Mouse (Mus musculus): ENCODE measurements around the gene Adss. TPM values are rescaled to one million over a fixed set of nuclear protein-coding genes. Genes with fewer than 3 reads are reported as not detected.

Gene Adss
- polyA plus RNA-seq, 1 experiment from 2014 or later = 57.5 TPM

- H3K4me2 ChIP-seq (ENCODE audit: low read depth, low read length, severe bottlenecking) = no peak overlapping the region
- no peak overlapping the region for H3K27ac ChIP-seq (ENCODE audit: low read depth, low read length)
- H3K9me3 ChIP-seq (ENCODE audit: control insufficient read depth, low read length) = no peaks in the 10 kb centered on the region
- ATAC-seq (replicated peaks; ENCODE audit: low FRiP score) (0 out of 2 replicates have a peak, but pooled peaks have one; percentile 39), DNase-seq (ENCODE audit: low spot score) (no peak)
- H3K4me3 ChIP-seq (ENCODE audit: low read depth, low read length) = no peak overlapping the region
- H3K36me3 ChIP-seq (ENCODE audit: control insufficient read depth, insufficient read depth, low read length) = no peaks in the 10 kb centered on the region
- 47% methylated on average over 11 of the region's 11 CpGs for WGBS
- 0 out of 2 replicates have a peak, but pooled peaks cover 3% of the 10 kb centered on the region for H3K4me1 ChIP-seq (replicated peaks; ENCODE audit: control insufficient read depth, insufficient read depth, low read length)
- no peak overlapping the region for H3K9ac ChIP-seq (ENCODE audit: low read length)
- H3K27me3 ChIP-seq (ENCODE audit: control insufficient read depth, insufficient read depth, low read length) = no peaks in the 10 kb centered on the region
These were observed 77.8 kb downstream of the Adss start for GRCm38 (mm10) chr1:177718340-177719028.

DNA sequence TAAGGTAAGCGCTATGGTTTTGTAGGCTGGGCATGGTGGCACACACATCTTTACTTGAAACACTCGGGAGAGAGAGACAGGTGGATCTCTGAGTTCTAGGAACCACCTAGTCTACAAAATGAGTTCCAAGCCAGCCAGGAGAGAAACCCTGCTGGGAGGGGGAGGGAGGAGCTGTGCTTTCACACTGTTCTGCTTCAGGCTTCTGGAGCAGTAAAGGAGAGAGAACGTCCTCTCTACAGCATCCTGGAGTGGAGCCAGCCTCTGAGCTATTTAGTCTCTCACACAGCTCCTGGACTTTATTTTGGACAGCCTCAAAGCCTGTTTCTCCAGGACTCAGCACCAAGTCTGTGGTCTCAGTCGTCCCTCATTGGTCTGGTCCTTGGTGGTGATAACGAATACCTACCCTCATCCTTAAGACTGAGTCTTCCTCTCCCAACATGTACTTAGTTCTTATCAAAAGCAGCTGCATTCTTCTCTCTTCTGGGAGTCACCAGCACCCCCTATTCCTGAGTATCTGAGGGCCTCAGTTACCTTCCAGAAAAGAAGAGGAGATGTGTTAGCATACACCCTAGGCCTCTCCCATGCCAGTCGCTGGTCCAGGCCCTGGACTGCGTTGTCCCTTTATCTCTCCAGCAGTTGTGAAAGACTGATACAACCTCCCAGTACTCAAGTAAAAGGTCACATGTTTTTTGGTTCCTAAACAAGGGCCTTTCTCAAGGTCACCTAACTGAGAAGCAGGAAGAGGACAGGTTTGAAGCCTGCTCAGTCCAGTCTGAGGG lies 79.1 kb downstream of the Adss start:
- H3K27me3 ChIP-seq (ENCODE audit: control insufficient read depth, insufficient read depth, low read length) = no peaks in the 10 kb centered on the region
- H3K4me2 ChIP-seq (ENCODE audit: low read depth, low read length, severe bottlenecking) = no peak overlapping the region
- WGBS = 84% methylated on average over 7 of the region's 7 CpGs
- H3K4me3 ChIP-seq (ENCODE audit: low read depth, low read length) = no peak overlapping the region
- no peaks in the 10 kb centered on the region for H3K36me3 ChIP-seq (ENCODE audit: control insufficient read depth, insufficient read depth, low read length)
- DNase-seq (ENCODE audit: low spot score) (no peak), ATAC-seq (replicated peaks; ENCODE audit: low FRiP score) (no peak)
- H3K9me3 ChIP-seq (ENCODE audit: control insufficient read depth, low read length) = no peaks in the 10 kb centered on the region
- H3K4me1 ChIP-seq (replicated peaks; ENCODE audit: control insufficient read depth, insufficient read depth, low read length) = 0 out of 2 replicates have a peak, but pooled peaks cover 3% of the 10 kb centered on the region
- H3K9ac ChIP-seq (ENCODE audit: low read length) = no peak overlapping the region
- H3K27ac ChIP-seq (ENCODE audit: low read depth, low read length) = no peak overlapping the region

DNA sequence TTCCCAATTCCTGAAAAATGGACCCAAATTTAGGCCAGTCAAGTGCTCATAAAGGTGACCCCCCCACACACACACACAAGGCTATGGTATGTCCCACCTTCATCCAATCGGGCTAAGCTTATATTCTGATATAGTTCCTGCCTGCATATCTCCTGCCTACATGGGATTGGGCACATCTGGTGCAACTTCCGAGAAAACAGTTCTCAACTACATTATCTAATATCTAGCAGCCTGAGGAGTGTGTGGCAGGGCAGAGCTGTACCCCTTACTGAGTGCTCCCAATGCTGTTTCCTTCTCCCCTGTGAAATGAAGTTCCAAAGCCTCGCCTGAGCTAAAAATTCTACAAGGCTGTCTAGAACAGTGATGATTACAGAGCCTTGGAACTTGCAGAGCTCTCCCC lies 79.9 kb downstream of the Adss start:
- ATAC-seq (replicated peaks; ENCODE audit: low FRiP score) (no peak), DNase-seq (ENCODE audit: low spot score) (no peak)
- H3K4me1 ChIP-seq (replicated peaks; ENCODE audit: control insufficient read depth, insufficient read depth, low read length) = 0 out of 2 replicates have a peak, but pooled peaks cover 3% of the 10 kb centered on the region
- no peaks in the 10 kb centered on the region for H3K36me3 ChIP-seq (ENCODE audit: control insufficient read depth, insufficient read depth, low read length)
- H3K4me3 ChIP-seq (ENCODE audit: low read depth, low read length) = no peak overlapping the region
- 85% methylated on average over 3 of the region's 3 CpGs for WGBS
- no peak overlapping the region for H3K9ac ChIP-seq (ENCODE audit: low read length)
- no peaks in the 10 kb centered on the region for H3K27me3 ChIP-seq (ENCODE audit: control insufficient read depth, insufficient read depth, low read length)
- H3K9me3 ChIP-seq (ENCODE audit: control insufficient read depth, low read length) = no peaks in the 10 kb centered on the region
- no peak overlapping the region for H3K27ac ChIP-seq (ENCODE audit: low read depth, low read length)
- H3K4me2 ChIP-seq (ENCODE audit: low read depth, low read length, severe bottlenecking) = no peak overlapping the region

DNA sequence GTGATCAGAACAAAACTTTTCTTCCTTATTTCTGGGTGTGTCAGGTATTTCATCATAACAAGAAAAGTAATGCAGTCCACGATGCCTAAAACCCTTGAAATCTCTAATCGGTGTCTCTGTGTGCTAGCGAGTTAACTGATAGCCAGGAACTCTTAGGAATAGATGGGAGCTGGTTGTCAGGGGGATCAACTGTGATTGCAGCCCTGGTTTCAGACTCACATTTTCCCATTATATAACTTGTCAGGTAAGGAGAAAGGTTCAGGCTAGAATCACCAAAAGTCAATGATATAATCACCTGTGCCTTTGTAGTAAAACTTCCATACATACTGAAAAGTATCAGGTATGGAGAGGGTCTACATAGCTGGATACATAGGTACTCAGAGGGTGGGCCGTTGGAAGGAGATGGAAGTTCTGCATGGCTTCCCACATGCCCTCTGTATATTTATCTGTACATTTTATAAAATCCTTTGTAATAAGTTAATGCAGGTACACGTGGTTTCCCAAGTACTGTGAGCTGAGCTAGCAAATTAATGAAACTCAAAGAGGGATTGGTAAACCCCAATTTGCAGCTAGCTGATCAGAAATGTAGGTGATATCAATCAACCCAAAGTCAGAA lies 81.8 kb downstream of the Adss start:
- no peak overlapping the region for H3K4me2 ChIP-seq (ENCODE audit: low read depth, low read length, severe bottlenecking)
- H3K9ac ChIP-seq (ENCODE audit: low read length) = no peak overlapping the region
- 0 out of 2 replicates have a peak, but pooled peaks cover 3% of the 10 kb centered on the region for H3K4me1 ChIP-seq (replicated peaks; ENCODE audit: control insufficient read depth, insufficient read depth, low read length)
- no peak overlapping the region for H3K4me3 ChIP-seq (ENCODE audit: low read depth, low read length)
- ATAC-seq (replicated peaks; ENCODE audit: low FRiP score) (no peak), DNase-seq (ENCODE audit: low spot score) (no peak)
- H3K36me3 ChIP-seq (ENCODE audit: control insufficient read depth, insufficient read depth, low read length) = no peaks in the 10 kb centered on the region
- H3K27ac ChIP-seq (ENCODE audit: low read depth, low read length) = no peak overlapping the region
- H3K27me3 ChIP-seq (ENCODE audit: control insufficient read depth, insufficient read depth, low read length) = no peaks in the 10 kb centered on the region
- WGBS = 95% methylated on average over 5 of the region's 5 CpGs
- peaks cover 3% of the 10 kb centered on the region; the same call in 1 of the 2 replicates for H3K9me3 ChIP-seq (ENCODE audit: control insufficient read depth, low read length)

- Histone ChIP-seq H3K4me1 (replicated peaks; ENCODE audit: control insufficient read depth, insufficient read depth, low read length) (0 out of 2 replicates have a peak, but pooled peaks cover 3% of the 10 kb centered on the region), H3K9me3 (ENCODE audit: control insufficient read depth, low read length) (peaks cover 3% of the 10 kb centered on the region; the same call in 1 of the 2 replicates), H3K4me2 (ENCODE audit: low read depth, low read length, severe bottlenecking) (no peak overlapping the region), H3K27ac (ENCODE audit: low read depth, low read length) (no peak overlapping the region), H3K4me3 (ENCODE audit: low read depth, low read length) (no peak overlapping the region), H3K9ac (ENCODE audit: low read length) (no peak overlapping the region), H3K36me3 (ENCODE audit: control insufficient read depth, insufficient read depth, low read length) (no peaks in the 10 kb centered on the region), H3K27me3 (ENCODE audit: control insufficient read depth, insufficient read depth, low read length) (no peaks in the 10 kb centered on the region)
- ATAC-seq (replicated peaks; ENCODE audit: low FRiP score) = no peak
- DNase-seq (ENCODE audit: low spot score) = no peak
- WGBS = 91% methylated on average over 3 of the region's 3 CpGs
These were observed 82.5 kb downstream of the Adss start for GRCm38 (mm10) chr1:177713635-177714396.

Other genes with a start within 250 kb of the Adss start
- not detected in 2 replicates for gene 1700016C15Rik, start 66.7 kb downstream of the Adss start, polyA plus RNA-seq (2014; fragmentation: Nextera tagmentation; extraction: Ambion mirVana)
- not detected in 2 replicates for gene Catspere2, start 186.9 kb upstream of the Adss start, polyA plus RNA-seq (2014; fragmentation: Nextera tagmentation; extraction: Ambion mirVana)